Mouse (Mus musculus) embryo, embryonic 10.5 days (tissue): ENCODE measurements around the gene Dnase1.
"Not testable (repeated sequence)": the region's sequence is repeated elsewhere in the genome, so short reads cannot be mapped to it uniquely, and the experiment has no call there.

Experiments used
- DNase-seq: peaks from one replicate; pipeline ENCODE4 v3.0.0-alpha.2; 2015; ENCODE audit warnings: low spot score

Dnase1 gene

DNA sequence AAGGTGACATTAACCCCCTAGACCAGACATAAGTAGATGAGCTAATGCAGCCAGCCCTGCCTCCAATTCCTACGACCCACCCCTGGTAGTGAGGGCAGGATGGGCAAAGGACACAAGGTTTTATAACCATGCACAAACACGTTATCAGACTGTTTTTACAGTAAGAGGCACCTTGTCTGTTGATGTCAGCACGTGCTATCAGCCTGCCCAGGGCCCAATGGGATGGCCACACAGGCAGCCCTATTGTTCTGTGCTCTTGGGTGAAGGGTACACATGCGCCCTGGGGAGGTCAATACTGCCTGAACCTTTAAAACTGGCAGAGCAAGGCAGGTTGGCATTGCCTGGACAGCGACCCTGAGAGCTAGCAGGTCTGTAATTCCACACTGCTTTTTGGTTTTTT lies at the start of gene Dnase1:
Dnase1 (plus strand) TSS at position 136 of the 400 bp plus-strand sequence.
- no peak for DNase-seq

DNA sequence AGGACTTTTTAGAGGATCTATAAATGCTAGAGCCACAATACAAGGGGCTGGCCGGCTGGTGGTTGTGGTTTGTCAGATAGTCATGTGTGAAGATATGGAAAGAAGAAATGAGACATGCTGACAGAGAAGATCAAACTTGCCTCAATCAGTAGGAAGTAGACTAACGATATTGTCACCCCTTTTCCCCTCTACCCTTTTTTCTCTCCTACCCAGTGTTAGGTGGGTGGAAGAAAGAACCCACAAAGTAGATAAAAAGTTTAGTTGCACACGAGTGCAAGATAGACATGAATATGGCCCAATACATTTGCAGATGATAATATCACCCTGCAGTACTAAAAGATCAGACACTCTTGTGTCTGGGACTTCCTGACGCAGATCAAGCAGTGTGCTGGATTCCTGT lies 48.3 kb upstream of the Dnase1 start:
- no peak for DNase-seq

DNA sequence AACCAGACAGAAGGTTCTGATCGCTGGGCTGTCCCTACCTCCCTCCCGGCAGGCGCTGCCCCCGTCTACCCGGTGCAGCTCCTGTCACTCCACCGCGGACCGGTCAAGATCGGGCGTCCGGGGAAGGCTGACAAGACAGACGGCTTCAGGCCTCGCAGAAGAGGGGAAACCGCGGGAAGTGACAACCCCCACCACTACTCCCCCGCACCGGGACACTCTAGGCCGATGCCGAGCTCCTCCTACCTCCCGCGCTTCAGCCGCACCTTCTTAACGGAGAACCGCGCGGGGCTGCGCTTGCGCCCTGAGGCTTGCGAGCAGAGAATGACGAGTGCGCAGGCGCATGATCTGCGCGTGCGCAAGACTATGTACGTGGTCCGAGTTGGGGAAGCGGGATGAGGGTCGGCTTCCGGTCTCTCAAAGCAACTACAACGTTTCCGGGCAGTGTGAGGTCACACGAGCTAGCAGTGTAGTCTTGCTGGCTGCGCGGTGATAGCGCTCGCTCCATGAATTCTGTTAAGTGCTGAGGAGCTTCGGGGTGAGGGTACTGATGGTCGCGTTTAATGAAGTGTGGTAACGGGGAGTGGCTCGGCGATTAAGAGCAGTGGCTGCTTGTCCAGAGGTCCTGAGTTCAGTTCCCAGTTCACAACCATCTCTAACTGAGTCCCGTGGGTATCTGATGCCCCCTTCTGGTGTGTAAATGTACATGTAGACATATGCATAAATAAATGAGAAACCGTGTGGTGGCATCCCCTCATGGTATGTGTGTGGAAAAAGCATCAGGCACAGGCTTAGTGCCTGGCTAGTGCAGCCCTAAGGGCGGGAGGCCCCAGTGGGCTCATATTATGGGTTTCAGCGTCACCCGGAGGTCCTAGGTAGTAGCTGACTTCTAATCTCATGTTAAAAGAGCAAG lies 33.0 kb upstream of the Dnase1 start, which contains the start of gene Slx4:
Slx4 (minus strand) TSS at position 282 of the 910 bp plus-strand sequence.
- peak; percentile 99 for DNase-seq

DNA sequence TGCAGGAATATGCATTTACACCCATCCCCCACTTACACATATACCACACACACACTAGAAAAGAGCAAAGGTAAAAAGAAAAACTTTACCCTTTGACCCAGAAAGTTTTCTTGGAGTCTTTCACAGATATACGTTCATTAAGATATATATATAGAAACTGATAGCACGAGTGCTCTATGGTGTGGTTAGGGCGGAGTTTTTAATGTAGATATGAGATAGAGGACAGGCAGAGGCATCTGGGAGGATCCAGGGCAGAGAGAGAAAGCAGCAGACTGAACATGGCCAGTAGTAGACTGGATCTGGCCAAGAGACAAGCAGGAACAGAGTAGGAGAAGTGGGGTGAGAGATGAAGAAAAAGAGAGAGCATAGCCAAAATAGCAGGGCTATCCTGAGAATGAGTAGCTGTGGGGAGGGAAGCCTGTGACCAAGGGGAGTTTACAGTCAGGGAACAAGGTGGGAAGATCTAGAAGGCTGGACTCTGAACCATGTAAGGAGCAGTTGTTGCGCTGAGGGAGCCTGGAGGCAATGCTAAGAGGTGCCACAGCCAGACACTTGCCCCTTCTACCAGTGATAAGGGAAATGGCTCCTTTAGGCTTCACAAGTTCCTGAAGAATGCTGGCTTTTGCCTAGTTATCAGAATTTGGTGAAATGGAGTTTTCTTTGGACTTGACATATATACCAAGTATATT lies 23.7 kb upstream of the Dnase1 start:
- no peak for DNase-seq

DNA sequence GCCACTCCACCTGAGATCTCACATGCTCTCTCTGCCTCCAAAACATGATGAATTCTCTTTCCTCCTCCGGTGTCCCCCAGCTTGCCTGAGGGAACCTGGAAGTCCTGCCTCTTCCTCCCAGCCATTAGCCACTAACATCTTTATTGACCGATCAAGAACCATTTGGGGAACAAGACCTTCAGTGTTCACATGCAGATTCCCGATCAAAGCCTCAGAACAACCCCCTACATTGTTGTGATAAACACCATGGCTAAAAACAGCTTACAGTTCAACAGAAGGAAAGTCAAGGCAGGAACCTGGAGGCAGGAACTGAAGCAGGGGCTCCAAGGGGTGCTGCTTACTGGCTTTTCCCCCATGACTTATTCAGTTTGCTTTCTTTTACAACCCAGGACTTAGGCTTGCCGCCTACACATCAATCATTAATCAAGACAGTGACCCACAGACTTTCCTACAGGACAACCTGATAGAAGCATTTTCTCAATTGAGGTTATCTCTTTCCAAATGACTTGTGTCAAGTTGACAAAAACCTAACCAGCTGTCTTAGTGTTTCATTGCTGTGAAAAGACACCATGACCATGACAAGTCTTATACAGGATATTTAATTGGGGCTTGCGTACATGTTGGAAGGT lies 22.6 kb upstream of the Dnase1 start:
- DNase-seq: no peak

DNA sequence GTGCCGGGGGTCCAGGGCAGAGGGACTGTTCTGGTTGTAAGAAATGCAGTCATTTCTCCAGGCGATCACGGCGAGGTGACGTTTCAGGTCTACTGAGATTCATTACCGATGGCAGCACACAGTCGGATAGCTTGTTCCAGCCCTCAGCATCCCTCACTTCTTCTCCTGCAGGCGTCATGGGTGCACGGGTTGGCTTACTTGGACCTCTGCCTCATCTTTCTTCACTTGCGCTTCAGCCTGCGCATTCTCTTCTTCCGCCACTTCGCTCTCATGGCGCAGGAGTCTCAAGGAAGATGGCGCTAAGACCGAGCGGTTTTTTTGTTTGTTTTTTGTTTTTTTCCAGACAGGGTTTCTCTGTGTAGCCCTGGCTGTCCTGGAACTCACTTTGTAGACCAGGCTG lies 20.0 kb upstream of the Dnase1 start:
- DNase-seq: not testable (repeated sequence)

DNA sequence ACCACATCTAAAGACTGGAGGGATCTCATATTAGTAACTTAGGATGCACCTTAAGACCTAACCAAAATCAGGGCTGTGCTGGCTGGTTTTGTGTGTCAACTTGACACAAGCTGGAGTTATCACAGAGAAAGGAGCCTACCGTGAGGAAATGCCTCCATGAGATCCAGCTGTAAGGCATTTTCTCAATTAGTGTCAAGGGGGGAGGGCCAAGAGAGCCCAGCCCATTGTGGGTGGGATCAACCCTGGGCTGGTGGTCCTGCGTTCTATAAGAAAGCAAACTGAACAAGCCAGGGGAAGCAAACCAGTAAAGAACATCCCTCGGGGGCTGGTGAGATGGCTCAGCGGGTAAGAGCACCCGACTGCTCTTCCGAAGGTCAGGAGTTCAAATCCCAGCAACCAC lies 19.3 kb upstream of the Dnase1 start:
- peak; percentile 13 for DNase-seq

DNA sequence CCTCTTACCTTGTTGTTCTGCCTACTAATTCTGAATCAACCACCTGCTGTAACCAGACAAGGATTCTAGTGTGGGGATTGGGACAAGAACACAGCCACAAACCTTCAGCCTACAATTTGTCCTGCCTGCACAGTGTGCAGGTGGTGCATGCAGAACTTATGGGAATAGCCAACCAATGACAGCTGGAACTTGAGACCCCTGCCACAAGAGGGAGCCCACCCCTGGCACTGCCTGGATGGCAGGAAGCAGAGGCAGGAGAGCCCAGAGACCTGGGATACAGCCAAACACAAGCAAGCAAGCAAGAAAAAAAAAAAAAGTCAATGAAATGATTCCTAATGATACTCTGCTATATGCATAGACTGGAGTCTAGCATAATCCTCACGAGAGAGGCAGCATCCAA lies 15.5 kb upstream of the Dnase1 start:
- DNase-seq: no peak

DNA sequence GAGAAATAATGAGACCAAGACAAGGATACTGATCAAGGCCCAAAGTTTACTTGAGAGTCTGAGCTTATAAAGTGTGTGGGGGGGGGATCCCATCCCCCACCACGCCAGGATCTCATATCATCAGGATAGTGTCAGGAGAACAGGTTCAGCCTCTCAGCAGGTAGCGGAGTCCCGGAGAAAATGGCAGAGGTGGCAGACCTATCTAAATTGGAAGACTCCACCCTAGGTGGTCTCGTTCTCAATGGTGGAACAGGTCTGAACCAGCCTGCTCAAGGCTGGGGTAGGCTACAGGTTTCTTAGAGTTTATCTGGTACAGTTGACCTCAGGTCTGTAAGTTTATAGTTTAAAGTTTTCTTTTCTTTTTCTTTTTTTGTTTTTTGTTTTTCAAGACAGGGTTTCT lies 14.0 kb upstream of the Dnase1 start:
- no peak for DNase-seq

DNA sequence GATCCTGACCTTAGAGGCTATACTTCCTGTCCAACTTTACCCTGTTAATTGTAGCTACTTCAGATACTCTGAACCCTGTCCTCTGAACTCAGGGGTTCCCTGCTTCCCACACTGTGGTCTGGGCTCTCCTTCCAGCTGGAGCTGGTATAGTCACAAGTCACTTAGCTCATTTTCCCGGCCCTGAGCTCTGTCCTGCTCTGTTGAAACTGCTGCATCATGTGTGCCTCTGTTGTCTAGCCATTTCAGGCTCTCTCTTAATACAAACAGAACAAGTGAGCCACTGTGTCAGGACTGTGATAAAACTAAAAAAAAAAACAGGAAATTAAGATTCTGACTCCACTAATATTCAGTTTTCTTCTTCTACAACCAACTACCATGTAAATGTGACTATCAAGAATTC lies 10.1 kb upstream of the Dnase1 start:
- DNase-seq: no peak

DNA sequence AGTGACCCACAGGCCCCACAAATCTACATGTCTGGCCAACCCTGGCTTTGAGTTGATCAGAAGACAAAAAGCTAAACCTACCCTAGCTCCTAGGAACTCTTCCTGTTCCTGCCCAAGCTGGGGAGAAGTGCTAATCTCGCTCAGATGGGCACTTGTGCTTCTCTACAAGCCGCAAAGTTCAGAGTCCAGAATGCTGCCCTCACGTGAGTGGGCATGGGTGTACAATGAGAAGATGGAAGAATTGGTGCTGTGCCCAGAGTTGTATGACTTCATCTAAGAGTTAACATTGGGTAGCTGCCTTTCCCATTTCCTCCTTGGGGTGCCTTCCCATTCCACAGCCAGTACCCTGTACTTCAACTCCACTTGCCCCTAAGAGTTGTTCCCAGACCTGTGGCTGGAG lies 9.5 kb upstream of the Dnase1 start:
- no peak for DNase-seq

DNA sequence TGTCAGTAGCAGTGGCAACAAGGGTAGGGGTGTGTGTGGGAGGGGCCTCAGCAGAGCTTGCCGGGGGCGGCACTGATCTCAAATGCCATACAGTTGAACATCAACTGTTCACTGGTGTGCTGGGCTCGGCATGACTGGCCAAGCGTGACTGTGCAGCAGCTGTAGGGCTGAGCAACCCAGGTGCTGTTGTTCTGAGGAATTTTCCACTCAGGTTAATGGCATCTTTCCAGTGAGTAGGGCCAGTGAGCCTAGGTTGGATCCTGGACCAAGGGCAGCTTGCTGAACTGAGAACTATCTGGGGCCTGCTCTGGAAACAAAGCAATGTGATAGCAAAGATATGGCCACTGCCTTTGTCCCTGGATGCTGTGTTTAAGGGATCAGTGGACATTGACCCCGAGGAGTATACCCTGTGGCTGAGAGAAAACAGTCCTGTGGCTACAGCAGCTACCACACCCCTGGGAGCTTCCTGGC lies 7.3 kb upstream of the Dnase1 start:
- no peak for DNase-seq

DNA sequence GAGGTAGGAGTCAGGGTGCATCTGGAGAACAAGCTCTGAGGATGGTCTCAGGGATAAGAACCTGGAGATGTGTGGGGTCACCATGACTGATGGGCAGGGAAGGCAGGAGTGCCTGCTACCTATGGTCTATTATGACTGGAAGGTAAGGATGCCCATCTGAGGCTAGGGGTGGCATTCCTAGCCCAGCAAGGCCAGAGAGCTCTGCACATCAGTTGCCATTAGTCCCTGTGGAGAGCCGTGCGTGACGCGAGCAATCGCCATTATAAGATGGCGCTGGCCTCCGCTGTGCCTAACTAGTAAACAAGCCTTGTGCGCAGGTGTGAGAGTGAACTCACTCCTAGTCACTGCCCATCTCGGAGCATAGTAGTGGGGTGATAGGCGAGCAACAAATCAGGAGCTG lies 6.2 kb upstream of the Dnase1 start:
- DNase-seq: no peak

DNA sequence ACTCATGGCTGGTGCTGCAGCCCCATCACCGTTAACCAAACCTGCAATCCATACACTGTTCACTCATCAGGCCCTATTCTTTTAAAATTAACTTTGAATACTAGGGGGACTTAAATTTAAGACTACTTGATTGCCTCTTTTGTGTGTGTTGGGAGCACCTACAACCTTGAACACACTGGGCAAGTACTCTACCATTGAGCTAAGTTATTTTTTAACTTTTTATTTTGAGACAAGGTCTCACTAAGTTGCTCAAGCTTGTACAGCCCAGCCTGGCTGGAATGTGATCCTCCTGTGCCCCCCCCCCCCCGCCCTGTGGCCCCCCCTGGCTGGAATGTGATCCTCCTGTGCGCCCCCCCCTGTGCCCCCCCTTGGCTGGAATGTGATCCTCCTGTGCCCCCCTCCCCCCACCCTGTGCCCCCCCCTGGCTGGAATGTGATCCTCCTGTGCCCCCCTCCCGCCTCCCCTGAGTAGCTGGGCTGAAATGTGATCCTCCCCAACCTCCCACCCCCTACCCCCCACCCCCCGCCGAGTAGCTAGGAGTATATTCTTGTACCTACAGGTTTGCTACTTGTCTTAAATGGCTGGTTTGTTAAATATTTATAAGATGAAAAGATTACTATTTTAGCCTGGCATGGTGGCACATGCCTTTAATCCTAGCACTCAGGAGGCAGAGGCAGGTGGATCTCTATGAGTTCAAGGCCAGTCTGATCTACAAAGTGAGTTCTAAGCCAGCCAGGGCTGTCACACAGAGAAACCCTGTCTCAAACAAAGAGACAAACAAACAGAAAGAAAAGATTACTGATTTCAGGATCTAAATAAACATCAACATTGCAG lies 5.1 kb upstream of the Dnase1 start:
- no peak for DNase-seq

DNA sequence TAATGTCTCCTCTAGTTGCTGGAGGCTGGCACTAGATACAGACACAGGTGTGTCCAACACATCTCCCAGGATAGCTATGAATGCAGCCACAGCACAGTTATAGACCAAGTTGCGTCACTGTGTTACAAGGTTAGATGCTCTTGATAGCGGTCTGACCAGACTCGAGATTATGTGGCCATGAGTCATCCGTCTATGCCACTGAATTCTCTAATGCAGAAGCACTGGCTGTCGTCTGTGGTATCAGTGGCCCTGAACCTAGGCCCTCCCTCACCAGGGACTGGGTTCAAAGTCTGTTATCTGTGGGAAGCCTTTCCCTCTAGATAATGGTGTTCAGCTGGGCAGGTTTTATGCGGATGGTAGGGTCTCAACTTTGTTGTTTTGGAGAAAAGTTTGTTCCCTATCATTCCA lies 4.4 kb upstream of the Dnase1 start:
- no peak for DNase-seq

DNA sequence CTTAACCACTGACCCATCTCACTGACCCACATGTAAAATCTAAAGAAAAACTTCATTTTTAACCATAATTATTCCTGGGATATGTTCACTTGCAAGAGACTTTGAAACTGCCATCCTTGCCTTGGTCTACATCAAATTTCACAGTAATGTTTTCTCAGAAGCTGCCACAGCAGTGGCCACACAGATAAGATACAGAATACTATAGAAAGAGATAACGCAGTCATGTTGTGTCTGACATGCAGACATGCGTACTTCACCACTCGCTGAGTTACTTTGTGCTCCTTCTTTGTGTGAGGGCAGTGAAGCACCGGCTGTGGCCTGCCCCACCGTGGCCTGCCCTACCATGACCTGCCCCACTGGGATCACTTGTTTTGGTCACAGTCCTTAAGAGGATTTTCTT lies 2.8 kb upstream of the Dnase1 start:
- DNase-seq: no peak

DNA sequence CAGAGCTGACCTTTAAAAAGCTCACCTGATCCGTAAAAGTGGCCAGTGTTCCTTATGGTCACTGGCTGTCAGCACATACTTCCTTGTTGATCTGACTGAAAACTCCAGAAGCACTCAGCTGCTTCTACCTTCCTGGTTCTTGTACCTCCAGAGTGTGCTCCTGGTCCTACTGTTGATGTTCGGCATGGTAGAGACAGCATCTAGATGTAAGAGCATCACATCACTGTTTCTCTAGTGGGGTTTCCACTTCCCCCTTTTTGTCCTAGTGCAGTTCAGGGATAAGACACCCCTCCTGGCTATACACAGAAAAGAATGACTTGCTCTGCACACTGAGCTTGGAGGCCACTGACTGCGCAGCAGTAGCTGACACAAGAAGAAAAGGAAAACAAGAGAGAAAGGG lies 2.3 kb upstream of the Dnase1 start:
- no peak for DNase-seq

DNA sequence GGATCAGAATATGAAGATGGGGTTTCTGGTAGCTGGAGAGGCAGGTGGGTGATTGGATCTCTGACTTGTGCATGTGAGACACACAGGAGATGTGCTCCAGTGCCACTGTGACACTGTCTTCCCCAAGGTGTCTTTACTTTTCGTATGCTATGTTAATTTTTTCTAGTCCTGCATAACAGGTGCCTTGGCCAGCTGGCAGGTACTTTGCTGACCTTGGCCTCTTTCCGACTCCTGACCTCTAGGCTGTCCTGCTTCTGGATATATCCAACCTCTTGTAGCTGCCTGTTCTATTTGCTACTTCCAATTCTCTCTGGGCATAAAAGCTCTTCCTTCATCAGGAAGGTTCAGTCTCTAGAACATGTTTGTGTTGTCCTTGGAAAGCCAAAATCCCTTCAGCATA lies 1.2 kb upstream of the Dnase1 start:
- no peak for DNase-seq

DNA sequence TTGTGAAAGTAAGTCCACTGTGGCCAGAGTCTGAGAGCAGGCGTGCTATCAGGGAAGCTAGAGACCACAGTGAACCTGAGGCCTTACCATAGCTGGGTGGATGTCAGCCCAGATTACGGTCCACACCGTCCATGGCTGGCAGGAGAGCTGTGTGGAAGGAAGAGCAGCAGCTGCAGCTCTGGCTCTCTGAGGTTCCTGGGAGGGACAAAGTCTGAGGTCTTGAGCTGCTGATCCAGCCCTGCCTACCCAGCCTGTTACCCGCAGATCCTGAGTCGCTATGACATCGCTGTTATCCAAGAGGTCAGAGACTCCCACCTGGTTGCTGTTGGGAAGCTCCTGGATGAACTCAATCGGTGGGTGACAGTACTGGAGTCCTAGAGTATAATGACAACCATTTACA lies 948 bp downstream of the Dnase1 start:
- DNase-seq: no peak

DNA sequence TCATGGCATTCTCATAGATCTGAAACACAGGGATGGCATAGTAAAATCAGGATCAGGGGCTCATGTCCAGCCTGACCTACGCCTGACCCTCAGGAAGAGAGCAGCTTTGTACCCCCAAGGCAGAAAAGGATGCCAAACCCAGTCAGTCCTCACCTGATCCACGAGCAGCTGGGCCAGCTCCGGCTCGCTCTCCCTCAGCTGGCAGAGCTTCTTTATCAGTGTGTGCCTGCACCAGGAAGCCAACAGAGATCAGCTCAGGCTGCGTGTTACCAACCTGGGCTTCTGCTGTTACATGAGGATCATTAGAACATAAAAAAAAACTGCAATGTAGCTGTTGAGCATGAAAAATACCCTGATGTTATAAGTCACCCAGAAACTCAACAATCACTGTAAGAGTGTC lies 3.5 kb downstream of the Dnase1 start:
- DNase-seq: no peak

DNA sequence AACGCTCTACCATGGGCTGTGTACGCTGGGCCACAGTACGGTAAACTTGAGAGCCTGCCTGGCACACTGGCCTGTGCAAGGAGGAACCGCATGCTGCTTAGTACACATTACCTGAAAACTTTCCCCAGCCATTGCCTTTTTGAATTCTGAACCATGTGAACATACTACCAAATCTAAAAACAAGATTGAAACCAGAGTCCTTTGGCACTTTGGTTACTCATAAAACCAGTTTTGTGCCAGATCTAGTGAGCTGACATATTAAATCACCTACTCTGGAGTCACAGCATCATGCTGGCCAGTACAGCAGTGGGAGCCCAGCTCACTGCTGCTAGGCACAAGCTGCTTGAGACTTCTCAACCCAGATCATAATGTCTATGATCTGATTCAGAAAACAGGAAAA lies 4.9 kb downstream of the Dnase1 start:
- no peak for DNase-seq

DNA sequence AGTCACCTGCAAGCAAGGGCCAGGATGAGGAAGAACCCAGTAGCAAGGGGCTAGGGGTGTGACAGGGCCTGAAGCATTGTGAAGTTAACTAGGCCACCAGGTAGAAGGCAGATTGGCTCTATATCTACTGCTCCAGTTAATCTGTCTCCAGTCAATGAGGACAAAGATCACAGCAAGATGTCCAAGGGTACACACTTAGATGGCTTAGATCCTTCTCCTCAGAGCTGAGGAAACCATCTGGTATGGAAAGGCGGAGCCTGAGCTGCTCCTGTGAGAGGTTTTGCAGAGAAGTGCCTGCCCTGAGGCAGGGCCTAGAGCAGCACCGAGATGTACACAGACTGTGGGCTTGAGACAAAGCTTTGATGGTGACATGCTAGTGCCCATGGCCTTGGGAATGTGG lies 7.4 kb downstream of the Dnase1 start:
- DNase-seq: no peak
